Mouse (Mus musculus) heart, postnatal 0 days (tissue): Measurements from ENCODE around the gene Supt3.

ENCODE experiments used
- CTCF ChIP-seq: IDR thresholded peaks from 2 replicates; pipeline ENCODE4 v1.5.1; 2016; ENCODE audit warnings: antibody characterized with exemption, control low read depth, low read depth
- EP300 ChIP-seq: IDR thresholded peaks from 2 replicates; pipeline ENCODE4 v1.6.1; 2016; ENCODE audit warnings: antibody characterized with exemption, low read depth

- TF ChIP-seq CTCF (no peak), EP300 (no peak)
Observed at GRCm38 (mm10) chr17:44970255-44970654, 193.3 kb downstream of the Supt3 start.
